ENCODE assay signal across 13 mouse cellular contexts in the genomic region with DNA sequence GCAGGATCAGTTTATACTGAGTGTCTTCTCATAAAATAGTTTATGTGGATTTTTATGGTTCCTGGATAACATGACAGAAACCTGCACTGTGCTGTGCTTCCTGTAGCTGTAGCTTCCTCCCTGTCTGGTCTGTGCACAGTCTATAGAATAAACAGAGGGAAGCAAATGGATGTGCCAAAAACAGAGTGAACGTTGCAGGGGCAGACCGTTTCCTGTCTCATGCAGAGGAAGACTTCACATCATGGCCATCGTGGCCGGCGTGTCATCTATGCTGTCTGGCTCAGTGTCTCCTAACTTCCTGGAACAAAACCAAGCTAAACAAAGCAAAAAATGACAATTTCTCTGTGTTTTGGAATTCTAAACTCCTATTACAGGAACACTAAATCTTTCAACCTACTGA.
DNase-seq lines count a peak whose midpoint lies in the region; TF ChIP-seq lines count a peak whose summit lies in the region.
"Had no signal": no experiment of that assay in that cellular context is flagged by ENCODE, and none has a peak within 500 bp of the region (broad histone marks: within the 10 kb centered on the region; RNA-seq: fewer than 3 reads in every experiment).

No protein-coding gene starts in this region.

- H3K27me3 ChIP-seq in kidney, adult 2 months (replicated peaks; ENCODE audit: control insufficient read depth, insufficient read depth, low read length), result 0 out of 2 replicates have a peak, but pooled peaks cover 1% of the 10 kb centered on the region
- no peaks in the 10 kb centered on the region for H3K27me3 ChIP-seq in thymus, adult 2 months (ENCODE audit: control insufficient read depth, insufficient read depth, low read length)
- H3K27me3 ChIP-seq: embryonic facial prominence, embryonic 12.5 days; hindbrain, embryonic 15.5 days; liver, embryonic 13.5 days; midbrain, embryonic 13.5 days had no signal

- no peak overlapping the region for H3K4me3 ChIP-seq in kidney, adult 2 months (ENCODE audit: insufficient read depth, low read depth, low read length)
- no peak overlapping the region for H3K4me3 ChIP-seq in thymus, adult 2 months (ENCODE audit: control insufficient read depth, insufficient read depth, low read length)
- H3K4me3 ChIP-seq in gastrocnemius, adult 2 months, result no peak overlapping the region
- H3K4me3 ChIP-seq: embryonic facial prominence, embryonic 12.5 days; hindbrain, embryonic 15.5 days; liver, embryonic 13.5 days; midbrain, embryonic 13.5 days had no signal

- TF ChIP-seq CTCF in kidney, adult 2 months (conservative IDR thresholded peaks at IDR 0.05; ENCODE audit: insufficient read depth, insufficient read length, low read depth, low read length), result no peak
- no peak for TF ChIP-seq CTCF in thymus, adult 2 months (IDR thresholded peaks at IDR 0.05; ENCODE audit: borderline replicate concordance, control insufficient read depth, extremely low read depth, insufficient read depth, low read length, poor library complexity)
- no peak for TF ChIP-seq CTCF in gastrocnemius, adult 2 months (IDR thresholded peaks at IDR 0.05)

- H3K36me3 ChIP-seq in kidney, adult 2 months (ENCODE audit: control insufficient read depth, insufficient read depth, low read length), result no peaks in the 10 kb centered on the region
- H3K36me3 ChIP-seq in thymus, adult 2 months (ENCODE audit: control insufficient read depth, insufficient read depth, low read length), result no peaks in the 10 kb centered on the region
- H3K36me3 ChIP-seq: embryonic facial prominence, embryonic 12.5 days; hindbrain, embryonic 15.5 days; liver, embryonic 13.5 days; midbrain, embryonic 13.5 days had no signal

- peak overlapping the region; percentile 57; the same call in 1 of the 2 replicates for H3K27ac ChIP-seq in kidney, adult 2 months (ENCODE audit: insufficient read depth, low read depth, low read length)
- no peak overlapping the region for H3K27ac ChIP-seq in thymus, adult 2 months (ENCODE audit: control insufficient read depth, insufficient read depth, low read length)
- H3K27ac ChIP-seq in gastrocnemius, adult 2 months, result no peak overlapping the region
- H3K27ac ChIP-seq: embryonic facial prominence, embryonic 12.5 days; hindbrain, embryonic 15.5 days; liver, embryonic 13.5 days; midbrain, embryonic 13.5 days had no signal

- no peaks in the 10 kb centered on the region; the same call in 1 of the 2 replicates for H3K4me1 ChIP-seq in kidney, adult 2 months (ENCODE audit: control insufficient read depth, insufficient read depth, low read length)
- no peaks in the 10 kb centered on the region for H3K4me1 ChIP-seq in thymus, adult 2 months (replicated peaks; ENCODE audit: control insufficient read depth, insufficient read depth, low read length)
- H3K4me1 ChIP-seq: embryonic facial prominence, embryonic 12.5 days; hindbrain, embryonic 15.5 days; midbrain, embryonic 13.5 days had no signal

- WGBS in kidney, adult 2 months, result 43% methylated on average over 5 of the region's 5 CpGs
- 18% methylated on average over 5 of the region's 5 CpGs for WGBS in thymus, adult 2 months

- DNase-seq in kidney, adult 2 months, result peak; percentile 70
- DNase-seq in kidney, adult 18-20 months, result no peak
- DNase-seq in thymus, postnatal 14 days, result peak; percentile 34
- DNase-seq in thymus, adult 2 months, result no peak
- DNase-seq in kidney, postnatal 10 days, result peak; percentile 53
- no peak for DNase-seq in spleen, postnatal 36 days (ENCODE audit: low spot score in 2 of 2)
- DNase-seq in gastrocnemius, adult 2 months, result no peak
- DNase-seq: cerebellum, adult 8-10 months; liver, embryonic 13.5 days; right cerebral cortex, postnatal 4 days had no signal

- TF ChIP-seq POLR2A in kidney, adult 2 months (IDR thresholded peaks at IDR 0.05; ENCODE audit: low read depth, low read length), result no peak
- no peak for TF ChIP-seq POLR2A in thymus, adult 2 months (IDR thresholded peaks at IDR 0.05; ENCODE audit: control insufficient read depth, extremely low read depth, insufficient read depth, low read length, poor library complexity)

- intact Hi-C loops in gastrocnemius, adult 2 months (cut with DNase I), result no loop called here

Comparison
In these comparisons a context has a peak if more than half of its experiments do, and no peak if none do; other contexts are left out.
1. DNase-seq: peak in kidney, adult 2 months (single experiment), thymus, postnatal 14 days (single experiment) and kidney, postnatal 10 days (single experiment); none in kidney, adult 18-20 months (single experiment), thymus, adult 2 months (single experiment), spleen, postnatal 36 days (0 of 2) and gastrocnemius, adult 2 months (single experiment).